10 mouse cellular contexts compared by ENCODE assay signal in the genomic region with DNA sequence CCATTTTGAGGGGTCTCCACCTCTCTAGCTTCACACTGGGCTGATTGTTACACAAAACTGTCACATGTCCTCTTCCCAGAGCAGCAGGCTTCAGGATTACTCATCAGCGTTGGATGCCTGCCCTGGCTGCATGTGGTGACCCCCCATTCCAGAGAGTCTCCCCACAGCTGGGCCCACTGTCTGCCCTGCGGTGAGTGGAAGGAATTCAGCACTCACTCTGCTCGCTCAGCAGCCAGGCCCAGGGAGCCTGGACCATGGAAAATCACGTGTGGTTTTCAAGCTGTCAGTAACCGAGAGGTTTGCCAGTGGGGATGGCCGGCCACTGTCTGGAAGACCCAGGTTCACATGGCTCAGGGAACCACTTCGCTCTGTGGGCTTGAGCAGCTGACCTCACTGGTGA. TPM values are rescaled to one million over a fixed set of nuclear protein-coding genes. Genes with fewer than 3 reads are reported as not detected.
DNase-seq lines count a peak whose midpoint lies in the region; ATAC-seq and TF ChIP-seq lines count a peak whose summit lies in the region.
"Had no signal": no experiment of that assay in that cellular context is flagged by ENCODE, and none has a peak within 500 bp of the region (broad histone marks: within the 10 kb centered on the region; RNA-seq: fewer than 3 reads in every experiment).

No protein-coding gene starts in this region.

- H3K27ac ChIP-seq in kidney, embryonic 16.5 days (ENCODE audit: low read length), result no peak overlapping the region
- H3K27ac ChIP-seq in kidney, embryonic 14.5 days (ENCODE audit: low read depth, low read length), result no peak overlapping the region
- H3K27ac ChIP-seq in heart, embryonic 10.5 days, result peak overlapping the region; percentile 33; the same call in 1 of the 2 replicates
- H3K27ac ChIP-seq in layer of hippocampus, adult 2 months, result peak overlapping the region; percentile 74
- H3K27ac ChIP-seq in olfactory bulb, adult 2 months (ENCODE audit: insufficient read depth, low read depth, low read length), result 0 out of 2 replicates have a peak overlapping the region, but pooled peaks have one; percentile 18
- H3K27ac ChIP-seq: neural tube, embryonic 13.5 days had no signal

- H3K9me3 ChIP-seq in kidney, embryonic 16.5 days (ENCODE audit: low read length), result peaks cover 4% of the 10 kb centered on the region; the same call in 1 of the 2 replicates
- no peaks in the 10 kb centered on the region for H3K9me3 ChIP-seq in kidney, embryonic 14.5 days (ENCODE audit: control insufficient read depth, low read length)
- H3K9me3 ChIP-seq in heart, embryonic 10.5 days, result no peaks in the 10 kb centered on the region
- H3K9me3 ChIP-seq: neural tube, embryonic 13.5 days had no signal

- H3K36me3 ChIP-seq in kidney, embryonic 16.5 days (ENCODE audit: insufficient read depth, low read length), result no peaks in the 10 kb centered on the region
- H3K36me3 ChIP-seq in kidney, embryonic 14.5 days (ENCODE audit: control insufficient read depth, insufficient read depth, low read length), result no peaks in the 10 kb centered on the region
- H3K36me3 ChIP-seq in heart, embryonic 10.5 days, result no peaks in the 10 kb centered on the region
- H3K36me3 ChIP-seq: neural tube, embryonic 13.5 days had no signal

- 45% methylated on average over 7 of the region's 7 CpGs for WGBS in kidney, embryonic 16.5 days
- 45% methylated on average over 7 of the region's 7 CpGs for WGBS in kidney, embryonic 14.5 days
- WGBS in heart, embryonic 10.5 days, result 34% methylated on average over 7 of the region's 7 CpGs
- 56% methylated on average over 7 of the region's 7 CpGs for WGBS in olfactory bulb, adult 2 months

- TF ChIP-seq CTCF in layer of hippocampus, adult 2 months (conservative IDR thresholded peaks at IDR 0.05), result no peak; the same call in 1 of the 2 replicates
- no peak for TF ChIP-seq CTCF in olfactory bulb, adult 2 months (IDR thresholded peaks at IDR 0.05; ENCODE audit: insufficient read depth, low read depth, low read length)

- peak; percentile 93 for DNase-seq in brain, adult 2 months (ENCODE audit: low read depth, low spot score)
- no peak for DNase-seq in heart, embryonic 10.5 days (ENCODE audit: low spot score)
- peak; percentile 52 to 58 for DNase-seq in layer of hippocampus, adult 2 months (ENCODE audit: low spot score in 2 of 2)
- DNase-seq in spleen, postnatal 36 days (ENCODE audit: low spot score in 2 of 2), result no peak
- no peak for DNase-seq in cerebellum, adult 11 months

- H3K4me3 ChIP-seq in kidney, embryonic 16.5 days (ENCODE audit: low read length), result no peak overlapping the region
- no peak overlapping the region for H3K4me3 ChIP-seq in kidney, embryonic 14.5 days (ENCODE audit: low read length)
- H3K4me3 ChIP-seq in heart, embryonic 10.5 days, result no peak overlapping the region
- no peak overlapping the region for H3K4me3 ChIP-seq in layer of hippocampus, adult 2 months
- H3K4me3 ChIP-seq in olfactory bulb, adult 2 months (ENCODE audit: insufficient read depth, low read depth, low read length), result no peak overlapping the region
- H3K4me3 ChIP-seq: neural tube, embryonic 13.5 days had no signal

- H3K27me3 ChIP-seq in kidney, embryonic 16.5 days (ENCODE audit: insufficient read depth, low read length), result no peaks in the 10 kb centered on the region
- no peaks in the 10 kb centered on the region for H3K27me3 ChIP-seq in kidney, embryonic 14.5 days (ENCODE audit: control insufficient read depth, insufficient read depth, low read length)
- H3K27me3 ChIP-seq in heart, embryonic 10.5 days (ENCODE audit: insufficient read depth, poor library complexity, severe bottlenecking), result peaks cover 16% of the 10 kb centered on the region; the same call in 1 of the 2 replicates

- no peak overlapping the region for H3K4me2 ChIP-seq in kidney, embryonic 16.5 days (replicated peaks; ENCODE audit: low read depth, low read length)
- H3K4me2 ChIP-seq in kidney, embryonic 14.5 days (replicated peaks; ENCODE audit: low read depth, low read length), result no peak overlapping the region
- H3K4me2 ChIP-seq: neural tube, embryonic 13.5 days had no signal

- no peak for TF ChIP-seq POLR2A in olfactory bulb, adult 2 months (IDR thresholded peaks at IDR 0.05; ENCODE audit: insufficient read depth, low read depth, low read length)

- peaks cover 16% of the 10 kb centered on the region for H3K4me1 ChIP-seq in kidney, embryonic 16.5 days (ENCODE audit: insufficient read depth, low read length)
- H3K4me1 ChIP-seq in kidney, embryonic 14.5 days (ENCODE audit: control insufficient read depth, insufficient read depth, low read length), result peaks cover 14% of the 10 kb centered on the region
- H3K4me1 ChIP-seq in heart, embryonic 10.5 days, result peaks cover 30% of the 10 kb centered on the region
- H3K4me1 ChIP-seq in olfactory bulb, adult 2 months (ENCODE audit: control insufficient read depth, insufficient read depth, low read length), result peaks cover 9% of the 10 kb centered on the region; the same call in 1 of the 2 replicates
- H3K4me1 ChIP-seq: neural tube, embryonic 13.5 days had no signal

- peak overlapping the region; percentile 7; the same call in 1 of the 2 replicates for H3K9ac ChIP-seq in kidney, embryonic 16.5 days (replicated peaks; ENCODE audit: low read length)
- H3K9ac ChIP-seq in kidney, embryonic 14.5 days (ENCODE audit: low read depth, low read length), result no peak overlapping the region
- H3K9ac ChIP-seq: neural tube, embryonic 13.5 days had no signal

- no peak for ATAC-seq in kidney, embryonic 16.5 days (ENCODE audit: low FRiP score, low TSS enrichment)
- no peak for ATAC-seq in kidney, embryonic 14.5 days (ENCODE audit: low FRiP score, low TSS enrichment)

RNA-seq across cellular contexts. Expression of a gene that starts 5.8 kb away (rescaled TPM):
- 59.6 and 61.1 TPM in 2 replicates for polyA plus RNA-seq in kidney, embryonic 16.5 days (2015; fragmentation: Nextera tagmentation; extraction: Ambion mirVana)
- polyA plus RNA-seq in kidney, embryonic 14.5 days (2014; fragmentation: Nextera tagmentation; extraction: Ambion mirVana), result 16.7 and 30.7 TPM in 2 replicates
- polyA plus RNA-seq in heart, embryonic 10.5 days (2016; fragmentation: Nextera tagmentation; extraction: Ambion mirVana), result 22.4 and 25.7 TPM in 2 replicates
- total RNA-seq in layer of hippocampus, adult 2 months (2021), result 1 to 10 TPM; 6.2 to 9.1 TPM
- not detected in 2 replicates for polyA plus RNA-seq in olfactory bulb, adult 2 months (2012; ENCODE audit: insufficient read depth, insufficient read length, low replicate concordance, missing spikeins)

RNA-seq across cellular contexts. Expression of a gene that starts 18.1 kb away (rescaled TPM):
- polyA plus RNA-seq in kidney, embryonic 16.5 days (2015; fragmentation: Nextera tagmentation; extraction: Ambion mirVana), result 9.8 and 11.4 TPM in 2 replicates
- polyA plus RNA-seq in kidney, embryonic 14.5 days (2014; fragmentation: Nextera tagmentation; extraction: Ambion mirVana), result 6.6 and 9.1 TPM in 2 replicates
- 8.9 and 11.1 TPM in 2 replicates for polyA plus RNA-seq in heart, embryonic 10.5 days (2016; fragmentation: Nextera tagmentation; extraction: Ambion mirVana)
- 10 to 100 TPM; 14.1 to 15.5 TPM for total RNA-seq in layer of hippocampus, adult 2 months (2021)
- not detected in 2 replicates for polyA plus RNA-seq in olfactory bulb, adult 2 months (2012; ENCODE audit: insufficient read depth, insufficient read length, low replicate concordance, missing spikeins)

RNA-seq across cellular contexts. Expression of a gene that starts 22.2 kb away (rescaled TPM):
- polyA plus RNA-seq in kidney, embryonic 16.5 days (2015; fragmentation: Nextera tagmentation; extraction: Ambion mirVana), result 152 and 155 TPM in 2 replicates
- polyA plus RNA-seq in kidney, embryonic 14.5 days (2014; fragmentation: Nextera tagmentation; extraction: Ambion mirVana), result 116 and 128 TPM in 2 replicates
- 140 and 162 TPM in 2 replicates for polyA plus RNA-seq in heart, embryonic 10.5 days (2016; fragmentation: Nextera tagmentation; extraction: Ambion mirVana)
- total RNA-seq in layer of hippocampus, adult 2 months (2021), result 10 to 100 TPM; 19.8 to 23.2 TPM
- not detected in 2 replicates for polyA plus RNA-seq in olfactory bulb, adult 2 months (2012; ENCODE audit: insufficient read depth, insufficient read length, low replicate concordance, missing spikeins)

RNA-seq across cellular contexts. Expression of a gene that starts 42.7 kb away (rescaled TPM):
- 5.1 and 9.1 TPM in 2 replicates for polyA plus RNA-seq in kidney, embryonic 16.5 days (2015; fragmentation: Nextera tagmentation; extraction: Ambion mirVana)
- 1.5 and 2.4 TPM in 2 replicates for polyA plus RNA-seq in kidney, embryonic 14.5 days (2014; fragmentation: Nextera tagmentation; extraction: Ambion mirVana)
- 6,952 and 8,117 TPM in 2 replicates for polyA plus RNA-seq in heart, embryonic 10.5 days (2016; fragmentation: Nextera tagmentation; extraction: Ambion mirVana)
- total RNA-seq in layer of hippocampus, adult 2 months (2021), result not detected
- polyA plus RNA-seq in olfactory bulb, adult 2 months (2012; ENCODE audit: insufficient read depth, insufficient read length, low replicate concordance, missing spikeins), result not detected in 2 replicates
- total RNA-seq: hematopoietic stem cell, adult 5-6 weeks had no signal

RNA-seq across cellular contexts. Expression of a gene that starts 52.4 kb away (rescaled TPM):
- polyA plus RNA-seq in kidney, embryonic 16.5 days (2015; fragmentation: Nextera tagmentation; extraction: Ambion mirVana), result 33.0 and 42.8 TPM in 2 replicates
- polyA plus RNA-seq in kidney, embryonic 14.5 days (2014; fragmentation: Nextera tagmentation; extraction: Ambion mirVana), result 3.3 and 4.4 TPM in 2 replicates
- polyA plus RNA-seq in heart, embryonic 10.5 days (2016; fragmentation: Nextera tagmentation; extraction: Ambion mirVana), result 479 and 714 TPM in 2 replicates
- 10 to 100 TPM; 14.7 to 16.2 TPM for total RNA-seq in layer of hippocampus, adult 2 months (2021)
- not detected in 2 replicates for polyA plus RNA-seq in olfactory bulb, adult 2 months (2012; ENCODE audit: insufficient read depth, insufficient read length, low replicate concordance, missing spikeins)
- total RNA-seq: hematopoietic stem cell, adult 5-6 weeks had no signal

Comparison
In these comparisons a context has a peak if more than half of its experiments do, and no peak if none do; other contexts are left out.
1. H3K27ac ChIP-seq: peak in heart, embryonic 10.5 days (single experiment), layer of hippocampus, adult 2 months (single experiment) and olfactory bulb, adult 2 months (single experiment); none in kidney, embryonic 16.5 days (single experiment) and kidney, embryonic 14.5 days (single experiment).
2. DNase-seq: peak in brain, adult 2 months (single experiment) and layer of hippocampus, adult 2 months (2 of 2); none in heart, embryonic 10.5 days (single experiment), spleen, postnatal 36 days (0 of 2) and cerebellum, adult 11 months (single experiment).
3. RNA of a gene that starts 5.8 kb away (polyA plus RNA-seq): 59.6 to 61.1 TPM in kidney, embryonic 16.5 days, 16.7 to 30.7 TPM in kidney, embryonic 14.5 days and 22.4 to 25.7 TPM in heart, embryonic 10.5 days; not detected in olfactory bulb, adult 2 months; every median in the first group is over 10 times any median in the second.